Mouse (Mus musculus): ENCODE data around the gene Il6ra. TPM values are rescaled to one million over a fixed set of nuclear protein-coding genes. Genes with fewer than 3 reads are reported as not detected.

Il6ra gene
- total RNA-seq, 2 experiments from 2014 or later = 4.3 to 6.4 TPM

DNA sequence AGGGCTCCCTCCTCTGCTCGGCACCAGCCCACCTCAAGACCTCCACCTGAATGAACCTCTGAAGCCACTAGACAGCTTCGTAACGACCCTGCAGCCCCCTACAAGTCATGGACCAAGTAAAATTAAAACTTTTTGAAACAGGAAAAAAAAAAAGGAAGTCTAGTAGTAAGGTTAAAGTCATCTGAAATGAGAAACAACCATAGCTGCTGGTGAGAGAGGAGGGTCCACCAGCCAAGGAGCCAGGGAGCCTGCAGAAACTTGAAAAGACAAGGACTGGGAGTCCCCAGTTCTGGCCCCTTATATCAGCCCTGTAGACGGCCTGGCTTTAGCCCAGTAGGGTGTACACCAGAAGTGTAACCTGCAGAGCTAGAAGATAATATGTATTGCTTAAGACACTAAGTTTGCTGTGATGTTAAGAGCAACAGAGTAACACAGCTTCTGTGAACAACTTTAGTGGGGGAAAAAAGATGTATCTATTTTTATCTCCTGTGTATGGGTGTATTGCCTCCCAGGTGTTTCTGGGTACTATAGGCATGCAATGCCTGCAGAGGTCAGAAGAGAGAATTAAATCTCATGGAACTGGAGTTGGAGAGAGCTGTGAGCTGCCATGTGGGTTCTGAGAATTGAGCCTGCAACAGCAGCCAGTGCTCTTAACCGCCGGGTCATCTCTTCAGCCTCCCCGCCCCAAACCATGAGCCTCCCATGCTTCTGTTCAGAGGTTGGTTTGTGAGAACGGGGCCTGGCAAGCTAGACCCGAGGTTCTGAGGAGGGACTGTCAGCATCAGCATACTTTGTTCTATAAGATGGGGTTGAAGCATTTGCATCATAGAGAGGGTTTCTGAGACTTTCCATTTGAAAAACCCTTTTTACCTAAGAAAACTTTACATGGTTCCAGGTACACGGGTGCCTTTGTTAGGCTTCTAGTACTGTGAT, 91.2 kb downstream of the Il6ra start:
- H3K4me3 ChIP-seq = no peak overlapping the region
- intact Hi-C loops (cut with DNase I) = no loop called here
- DNase-seq = no peak
- TF ChIP-seq CTCF (IDR thresholded peaks at IDR 0.05) = no peak
- H3K27ac ChIP-seq = no peak overlapping the region

DNA sequence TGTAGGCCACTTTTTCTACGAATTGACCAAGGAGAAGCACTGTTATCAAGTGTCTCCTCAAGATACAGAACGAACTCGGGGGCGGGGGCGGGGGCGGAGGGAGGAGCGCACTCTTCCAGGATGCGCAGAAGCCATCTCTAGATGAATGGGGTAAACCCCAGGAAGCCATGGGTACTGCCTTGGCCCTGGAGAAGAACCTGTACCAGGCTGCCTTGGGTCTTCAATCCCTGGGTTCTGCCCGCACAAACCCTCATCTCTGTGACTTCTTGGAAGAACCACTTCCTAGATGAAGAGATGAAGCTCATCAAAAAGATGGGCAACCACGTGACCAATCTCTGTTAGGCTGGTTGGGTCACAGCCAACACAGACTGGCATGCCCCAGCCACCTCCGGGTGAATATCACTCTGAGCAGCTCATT, 91.9 kb downstream of the Il6ra start:
- intact Hi-C loops (cut with DNase I) = no loop called here
- H3K27ac ChIP-seq = no peak overlapping the region
- no peak for TF ChIP-seq CTCF (IDR thresholded peaks at IDR 0.05)
- no peak overlapping the region for H3K4me3 ChIP-seq
- DNase-seq = no peak

DNA sequence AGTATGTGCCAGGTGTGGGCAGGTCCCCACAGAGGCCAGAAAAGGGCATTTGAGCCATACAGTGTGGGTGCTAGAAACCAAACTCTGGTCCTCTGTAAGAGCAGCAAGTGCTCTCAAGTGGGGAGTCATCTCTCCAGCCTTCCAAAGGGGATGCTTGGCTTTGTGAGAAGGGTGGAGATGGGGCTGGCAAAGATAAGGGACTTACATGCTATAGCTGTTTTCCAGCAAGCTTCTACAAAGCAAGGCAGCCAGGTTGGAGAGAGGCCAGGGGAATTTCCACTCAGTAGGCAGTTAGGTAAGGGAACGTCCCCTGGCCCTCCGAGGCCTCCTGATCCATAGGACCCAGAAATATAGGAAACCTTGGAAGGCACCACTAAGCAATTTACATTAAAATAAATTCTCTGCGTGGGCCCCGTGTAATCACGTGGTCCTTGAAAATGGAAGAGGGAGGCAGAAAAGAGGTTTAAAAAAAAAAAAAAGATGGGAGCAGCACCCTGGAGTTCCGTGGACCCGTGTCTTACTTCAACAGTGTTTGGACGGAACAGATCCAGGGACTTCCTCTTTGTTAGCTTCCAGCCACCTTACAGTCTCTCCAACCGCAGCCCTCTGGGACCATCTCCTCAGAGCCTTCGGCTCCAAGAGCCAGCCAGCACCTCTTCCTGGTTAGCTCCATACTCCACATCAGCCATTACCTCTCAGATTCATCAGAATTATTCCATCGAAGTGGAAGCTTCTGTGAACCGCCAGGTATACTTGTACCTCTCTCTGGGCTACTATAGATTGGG, 92.5 kb downstream of the Il6ra start:
- no peak for DNase-seq
- no peak for TF ChIP-seq CTCF (IDR thresholded peaks at IDR 0.05)
- Histone ChIP-seq H3K27ac (no peak overlapping the region), H3K4me3 (no peak overlapping the region)
- intact Hi-C loops (cut with DNase I) = no loop called here

DNA sequence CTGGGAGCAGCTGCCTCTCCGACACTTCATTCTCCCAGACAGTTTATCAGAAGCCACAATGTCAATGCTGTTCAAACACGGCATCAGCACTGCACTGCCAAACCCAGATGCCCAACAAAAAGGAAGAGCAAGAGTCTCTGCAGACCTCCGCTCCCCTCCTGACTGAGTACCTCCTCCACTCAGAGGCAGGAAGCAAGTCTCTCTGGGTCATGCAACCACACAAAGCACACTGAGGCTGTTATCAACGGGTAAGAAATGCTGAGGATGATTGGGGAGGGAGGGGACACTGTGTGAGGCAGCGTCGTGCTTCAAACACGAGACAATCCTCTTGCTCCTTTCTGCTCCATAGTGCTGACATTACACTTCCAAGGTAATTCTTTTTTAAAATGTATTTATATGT, 93.1 kb downstream of the Il6ra start:
- no peak for TF ChIP-seq CTCF (IDR thresholded peaks at IDR 0.05)
- H3K27ac ChIP-seq = no peak overlapping the region
- no peak for DNase-seq
- intact Hi-C loops (cut with DNase I) = no loop called here
- no peak overlapping the region for H3K4me3 ChIP-seq

- Histone ChIP-seq H3K4me3 (no peak overlapping the region), H3K27ac (no peak overlapping the region)
- intact Hi-C loops (cut with DNase I) = no loop called here
- no peak for DNase-seq
- TF ChIP-seq CTCF (IDR thresholded peaks at IDR 0.05) = no peak
These were observed 94.4 kb downstream of the Il6ra start for GRCm38 (mm10) chr3:89818605-89819004.

DNA sequence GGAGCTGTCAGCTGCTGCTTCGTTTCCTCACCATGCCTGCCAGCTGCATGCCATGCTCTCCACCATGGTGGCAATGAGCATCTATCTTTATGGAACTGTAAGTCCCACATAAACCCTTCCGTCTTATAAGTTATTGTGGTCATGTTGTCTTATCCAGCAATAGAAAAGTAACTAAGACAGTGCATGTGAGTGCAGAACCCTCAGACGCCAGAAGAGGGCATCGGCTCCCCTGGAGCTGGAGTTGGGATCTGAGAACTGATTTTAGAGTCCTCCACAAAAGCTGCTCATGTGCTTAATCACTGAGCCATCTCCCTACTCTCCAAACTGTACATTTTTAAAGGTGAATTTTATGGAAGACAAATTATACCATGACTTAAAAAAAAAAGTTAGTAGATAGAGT, 95.9 kb downstream of the Il6ra start:
- intact Hi-C loops (cut with DNase I) = loop anchor here (2.0 kb wide), 1 partner anchor 42 kb away; no protein-coding TSS in a partner anchor
- TF ChIP-seq CTCF (IDR thresholded peaks at IDR 0.05) = peak; percentile 66
- H3K4me3 ChIP-seq = no peak overlapping the region
- H3K27ac ChIP-seq = no peak overlapping the region
- peak; percentile 62 for DNase-seq

Other genes with a start within 250 kb of the Il6ra start
- gene Adar, start 198.2 kb downstream of the Il6ra start, total RNA-seq (2021) = 1 to 10 TPM; 3.0 to 3.4 TPM
- gene Chrnb2, start 148.6 kb downstream of the Il6ra start, total RNA-seq (2021) = under 1 TPM; 0.08 to 0.11 TPM
- 10 to 100 TPM; 14.2 to 15.9 TPM for gene Ube2q1, start 139.6 kb downstream of the Il6ra start, total RNA-seq (2021)
- 1 to 10 TPM; 4.1 to 5.1 TPM for gene She, start 81.8 kb downstream of the Il6ra start, total RNA-seq (2021)
- 1 to 10 TPM; 6.0 to 9.8 TPM for gene Atp8b2, start 50.3 kb upstream of the Il6ra start, total RNA-seq (2021)
- gene Hax1, start 85.6 kb upstream of the Il6ra start, total RNA-seq (2021) = 10 to 100 TPM; 52.2 to 57.7 TPM
- gene 4933434E20Rik, start 138.4 kb upstream of the Il6ra start, total RNA-seq (2021) = 10 to 100 TPM; 82.0 to 93.3 TPM
- 100 to 1,000 TPM in 1 of 2 experiments, 10 to 100 TPM in 1; 94.5 to 104 TPM for gene Ubap2l, start 139.4 kb upstream of the Il6ra start, total RNA-seq (2021)
- 1,000 to 10,000 TPM in 1 of 2 experiments, 100 to 1,000 TPM in 1; 428 to 1,099 TPM for gene Tpm3, start 159.5 kb upstream of the Il6ra start, total RNA-seq (2021)
- under 1 TPM; 0.05 to 0.11 TPM for gene Nup210l, start 190.9 kb upstream of the Il6ra start, total RNA-seq (2021)

All from gastrocnemius, adult 2 months (tissue).